In genomic region chr15:90153821-90154560, GRCm38 (mm10) we compare ENCODE assay signal across 15 mouse cellular contexts.
A peak's percentile ranks its signal among the peaks of the same experiment; 100 is the strongest.
DNase-seq lines count a peak whose midpoint lies in the region; ATAC-seq lines count a peak whose summit lies in the region.
"Had no signal": no experiment of that assay in that cellular context is flagged by ENCODE, and none has a peak within 500 bp of the region (broad histone marks: within the 10 kb centered on the region; RNA-seq: fewer than 3 reads in every experiment).

No protein-coding gene starts in this region.

- no peaks in the 10 kb centered on the region for H3K9me3 ChIP-seq in limb, embryonic 12.5 days
- H3K9me3 ChIP-seq in embryonic facial prominence, embryonic 10.5 days = no peaks in the 10 kb centered on the region
- H3K9me3 ChIP-seq: heart, embryonic 15.5 days had no signal

- H3K27me3 ChIP-seq in limb, embryonic 12.5 days = peaks cover 3% of the 10 kb centered on the region; the same call in 1 of the 2 replicates
- no peaks in the 10 kb centered on the region for H3K27me3 ChIP-seq in embryonic facial prominence, embryonic 10.5 days (replicated peaks; ENCODE audit: low read depth, poor library complexity, severe bottlenecking)
- H3K27me3 ChIP-seq: heart, embryonic 15.5 days had no signal

- peaks cover 4% of the 10 kb centered on the region; the same call in 1 of the 2 replicates for H3K4me1 ChIP-seq in limb, embryonic 12.5 days (replicated peaks)
- H3K4me1 ChIP-seq in embryonic facial prominence, embryonic 10.5 days = peaks cover 7% of the 10 kb centered on the region
- H3K4me1 ChIP-seq: heart, embryonic 15.5 days had no signal

- DNase-seq in frontal cortex, postnatal 10 days (ENCODE audit: low spot score in 2 of 2) = no peak
- DNase-seq in right cerebral cortex, adult 2 months (ENCODE audit: low spot score in 2 of 2) = peak; percentile 35 to 40
- DNase-seq in right cerebral cortex, postnatal 14 days = no peak
- DNase-seq in embryonic facial prominence, embryonic 10.5 days (ENCODE audit: low spot score) = no peak
- DNase-seq in cerebellum, postnatal 14 days = no peak
- DNase-seq in adrenal gland, postnatal 36 days = no peak
- DNase-seq: adrenal gland, postnatal 10 days; kidney, adult 9 months; liver, postnatal 0 days had no signal

- peak; percentile 98 for ATAC-seq in frontal cortex, adult (ENCODE audit: low TSS enrichment)
- ATAC-seq in limb, embryonic 12.5 days (ENCODE audit: insufficient number of reproducible peaks, insufficient read depth, low FRiP score, low TSS enrichment, low read depth) = 0 out of 2 replicates have a peak, but pooled peaks have one; percentile 31
- ATAC-seq: liver, postnatal 0 days; midbrain, embryonic 16.5 days had no signal

- peak overlapping the region; percentile 26; the same call in 1 of the 2 replicates for H3K27ac ChIP-seq in limb, embryonic 12.5 days
- H3K27ac ChIP-seq in embryonic facial prominence, embryonic 10.5 days (replicated peaks) = no peak overlapping the region
- H3K27ac ChIP-seq: heart, embryonic 15.5 days; hindbrain, embryonic 14.5 days; macrophage had no signal

- H3K36me3 ChIP-seq in limb, embryonic 12.5 days = no peaks in the 10 kb centered on the region
- H3K36me3 ChIP-seq in embryonic facial prominence, embryonic 10.5 days (replicated peaks) = no peaks in the 10 kb centered on the region
- H3K36me3 ChIP-seq: heart, embryonic 15.5 days had no signal

- no peak overlapping the region for H3K9ac ChIP-seq in limb, embryonic 12.5 days (replicated peaks)
- H3K9ac ChIP-seq: heart, embryonic 15.5 days; hindbrain, embryonic 14.5 days; liver, postnatal 0 days had no signal

- no peak overlapping the region for H3K4me3 ChIP-seq in limb, embryonic 12.5 days (replicated peaks)
- H3K4me3 ChIP-seq in embryonic facial prominence, embryonic 10.5 days = no peak overlapping the region
- H3K4me3 ChIP-seq: heart, embryonic 15.5 days had no signal

- WGBS in limb, embryonic 12.5 days = 51% methylated on average over 10 of the region's 10 CpGs
- 86% methylated on average over 10 of the region's 10 CpGs for WGBS in embryonic facial prominence, embryonic 10.5 days

- H3K4me2 ChIP-seq in limb, embryonic 12.5 days = no peak overlapping the region
- H3K4me2 ChIP-seq: heart, embryonic 15.5 days; hindbrain, embryonic 14.5 days had no signal

Comparison
In these comparisons a context has a peak if more than half of its experiments do, and no peak if none do; other contexts are left out.
1. DNase-seq: peak in right cerebral cortex, adult 2 months (2 of 2); none in frontal cortex, postnatal 10 days (0 of 2), right cerebral cortex, postnatal 14 days (single experiment), embryonic facial prominence, embryonic 10.5 days (single experiment), cerebellum, postnatal 14 days (0 of 2) and adrenal gland, postnatal 36 days (0 of 2).